Mouse (Mus musculus) thymus, postnatal 0 days (tissue): Measurements from ENCODE around the gene Drd5. TPM values are rescaled to one million over a fixed set of nuclear protein-coding genes. Genes with fewer than 3 reads are reported as not detected.
A peak's percentile ranks its signal among the peaks of the same experiment; 100 is the strongest.

Experiments used
- DNase-seq: peaks from one replicate; pipeline ENCODE4 v3.0.0-alpha.2; 2015; ENCODE audit warnings: low spot score
- polyA plus RNA-seq: library from polyadenylated mRNA; unstranded; fragments of >200 nt; fragmentation: Nextera tagmentation; extraction: Ambion mirVana; gene quantifications from 2 replicates; pipeline ENCODE4 v1.2.1, GENCODE M21; 2015

Gene Drd5
- polyA plus RNA-seq, 1 experiment from 2014 or later, result 0.05 TPM

GRCm38 (mm10) chr5:38350351-38350929 lies 31.3 kb downstream of the Drd5 start:
- DNase-seq, result no peak

- no peak for DNase-seq
Measured at GRCm38 (mm10) chr5:38356927-38357326, 37.8 kb downstream of the Drd5 start.

- DNase-seq, result no peak
Measured at GRCm38 (mm10) chr5:38359716-38360115, 40.5 kb downstream of the Drd5 start.

- no peak for DNase-seq
Measured at GRCm38 (mm10) chr5:38364396-38364795, 45.2 kb downstream of the Drd5 start.

- no peak for DNase-seq
Measured at GRCm38 (mm10) chr5:38365521-38365920, 46.4 kb downstream of the Drd5 start.

- DNase-seq, result peak; percentile 19
Measured at GRCm38 (mm10) chr5:38366650-38367470, 47.7 kb downstream of the Drd5 start.

- DNase-seq, result no peak
Measured at GRCm38 (mm10) chr5:38371308-38371707, 52.1 kb downstream of the Drd5 start.

Other genes starting within 250 kb of the Drd5 start
- 4.1 and 5.3 TPM in 2 replicates for gene Nsg1, start 159.5 kb upstream of the Drd5 start, polyA plus RNA-seq
- 9.8 and 13.0 TPM in 2 replicates for gene Zbtb49, start 98.9 kb upstream of the Drd5 start, polyA plus RNA-seq
- 113 and 144 TPM in 2 replicates for gene Lyar, start 98.9 kb upstream of the Drd5 start, polyA plus RNA-seq
- 103 and 126 TPM in 2 replicates for gene Tmem128, start 59.2 kb upstream of the Drd5 start, polyA plus RNA-seq
- 0.06 and 0.08 TPM in 2 replicates for gene Otop1, start 43.4 kb upstream of the Drd5 start, polyA plus RNA-seq
- gene Slc2a9, start 183.8 kb downstream of the Drd5 start, polyA plus RNA-seq, result 4.7 and 5.2 TPM in 2 replicates
- gene Wdr1, start 243.9 kb downstream of the Drd5 start, polyA plus RNA-seq, result 265 and 280 TPM in 2 replicates